Mouse (Mus musculus) retina, adult 2 months (tissue): ENCODE results near the gene Cldnd1.

Experiments used
- DNase-seq: peaks from one replicate; pipeline ENCODE4 v3.0.0-alpha.2; 2012; ENCODE audit warnings: low read depth, low spot score

Cldnd1 gene

DNA sequence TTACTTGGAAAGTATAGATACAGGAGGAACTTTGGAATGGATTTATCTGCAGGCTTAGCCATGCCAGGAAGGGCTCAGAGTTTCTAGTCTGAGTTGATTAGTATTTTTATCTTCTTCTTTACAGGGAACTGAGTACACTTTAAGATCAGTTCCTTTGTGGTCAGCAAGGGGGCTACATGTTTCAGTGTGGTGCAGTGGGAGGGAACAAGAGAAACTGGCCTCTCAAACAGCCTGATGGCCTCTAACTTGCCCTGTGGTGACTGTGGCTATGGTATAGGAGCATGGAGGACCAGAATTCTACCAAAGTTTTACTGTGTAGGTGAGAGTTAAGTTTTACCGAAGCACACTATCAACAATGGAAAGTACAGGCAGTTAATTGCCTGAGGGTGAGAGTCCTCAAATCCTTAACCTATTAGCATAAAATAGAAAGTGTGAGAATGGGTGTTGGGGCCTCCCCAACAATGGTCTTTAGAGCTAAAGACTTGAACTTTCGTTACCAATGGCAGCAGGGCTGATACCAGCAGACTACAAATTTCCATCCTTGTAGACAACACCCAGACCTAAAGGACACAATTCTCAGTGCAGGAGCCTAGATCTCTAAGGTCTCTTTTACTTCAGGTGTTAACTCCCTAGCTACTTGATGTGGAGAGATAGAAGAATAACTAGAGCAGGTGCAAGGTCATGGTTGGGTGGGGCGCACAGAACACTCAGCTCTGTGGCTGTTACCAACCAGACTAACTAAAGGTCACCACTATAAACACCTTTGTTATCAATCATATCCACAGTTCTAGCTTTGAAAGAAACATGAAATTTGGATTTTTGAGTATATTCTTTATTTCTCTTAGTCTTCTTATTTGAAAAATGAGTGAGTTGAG is 18.9 kb upstream of the Cldnd1 start:
- DNase-seq = no peak

DNA sequence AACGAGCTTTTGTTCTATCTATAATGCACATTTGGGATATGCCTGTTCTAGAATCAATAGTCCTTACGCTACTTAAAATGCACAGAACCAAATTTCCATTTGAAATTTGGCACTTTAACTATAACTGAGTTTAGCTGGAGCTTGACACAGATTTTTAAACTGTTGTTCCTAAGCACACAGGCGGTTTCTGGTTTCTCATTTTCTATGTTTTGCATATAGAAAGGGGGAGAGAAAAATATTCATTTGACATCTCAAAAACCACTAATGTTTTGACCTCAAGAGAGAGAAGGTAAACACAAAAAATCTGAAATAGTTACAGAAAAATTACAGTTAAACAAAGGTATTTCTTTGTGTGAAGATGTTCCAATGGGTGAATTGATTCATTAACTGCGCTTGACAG is 18.2 kb upstream of the Cldnd1 start:
- no peak for DNase-seq

DNA sequence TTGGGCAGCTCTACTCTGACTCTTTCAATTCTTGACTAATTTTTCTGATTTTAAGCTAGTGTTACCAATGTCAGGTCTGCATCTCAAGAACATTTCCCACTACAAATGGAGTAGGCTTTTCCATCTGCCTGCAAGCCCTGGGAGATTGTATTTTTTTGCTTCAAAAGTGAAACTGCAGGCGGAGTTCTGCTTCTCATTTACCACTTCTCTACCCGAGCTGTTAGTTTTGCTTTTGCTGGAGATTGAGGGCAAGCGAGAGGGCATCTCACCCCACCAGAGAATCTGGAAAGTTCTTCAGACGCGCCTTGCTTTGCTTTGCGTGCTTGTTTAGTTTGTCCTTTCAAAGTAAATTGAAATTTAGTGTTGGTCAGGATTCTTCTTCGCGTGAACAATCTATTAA is 15.5 kb upstream of the Cldnd1 start:
- DNase-seq = no peak

DNA sequence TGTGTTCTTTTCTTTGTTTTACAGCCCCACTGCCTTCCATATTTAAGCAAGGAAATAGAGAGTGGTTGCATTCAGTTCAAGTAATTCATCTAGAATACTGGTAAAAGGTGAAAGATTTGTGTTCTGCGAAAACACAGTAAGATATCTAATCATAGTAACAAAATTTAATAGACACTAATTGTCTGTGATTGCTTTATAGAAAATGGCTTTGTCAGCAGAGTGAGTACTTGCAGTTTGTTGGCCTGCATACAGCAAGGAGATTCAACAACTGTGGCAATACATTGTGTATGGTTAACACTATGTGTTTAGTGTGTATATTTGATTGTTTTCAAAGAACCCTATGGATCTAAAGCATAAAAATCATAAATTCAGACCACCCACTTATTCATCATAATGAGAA is 14.6 kb upstream of the Cldnd1 start:
- no peak for DNase-seq

DNA sequence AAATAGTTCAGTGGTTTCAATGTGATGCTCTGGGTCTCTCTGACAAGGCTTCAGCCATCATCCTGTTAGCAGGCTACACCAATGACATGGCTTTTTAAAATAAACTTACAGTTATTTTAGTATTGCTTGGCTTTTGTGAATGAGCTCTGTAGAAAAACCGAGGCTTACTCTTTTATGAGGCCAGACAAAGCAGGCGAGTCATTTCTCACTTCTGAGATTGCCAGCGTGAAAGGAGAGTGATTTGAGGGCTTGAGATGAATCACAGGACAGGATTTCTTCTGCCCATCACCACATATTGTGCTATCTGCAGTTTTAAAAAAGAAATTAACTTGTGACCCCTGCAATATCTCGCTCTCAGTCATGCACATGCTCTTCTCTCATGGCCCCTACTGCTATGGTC is 12.7 kb upstream of the Cldnd1 start:
- no peak for DNase-seq

DNA sequence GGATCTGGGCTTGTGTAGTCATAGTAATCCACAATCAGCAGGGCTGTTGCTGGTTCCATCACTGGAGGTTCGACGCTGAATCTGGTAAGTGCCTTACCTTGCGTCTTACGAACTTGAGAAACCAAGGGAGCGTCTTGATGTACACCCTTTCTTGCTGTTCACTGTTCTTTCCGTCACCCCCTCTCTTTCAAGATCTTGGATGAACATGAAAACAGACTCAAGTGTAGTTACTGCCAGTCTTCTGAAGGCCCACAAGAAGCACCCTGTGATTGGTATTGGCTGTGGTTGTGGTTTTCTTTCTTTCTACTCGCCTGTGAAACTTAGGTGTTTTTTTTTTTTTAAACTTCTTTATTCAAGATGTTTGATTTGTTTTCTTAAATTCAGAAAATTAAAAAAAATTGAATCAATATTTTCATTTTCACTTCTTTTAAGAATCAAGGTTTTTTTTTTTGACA is 9.0 kb upstream of the Cldnd1 start, which contains the start of gene Gpr15:
TSS of gene Gpr15 (minus strand) at position 405 of the 455 bp plus-strand sequence.
- DNase-seq = no peak

DNA sequence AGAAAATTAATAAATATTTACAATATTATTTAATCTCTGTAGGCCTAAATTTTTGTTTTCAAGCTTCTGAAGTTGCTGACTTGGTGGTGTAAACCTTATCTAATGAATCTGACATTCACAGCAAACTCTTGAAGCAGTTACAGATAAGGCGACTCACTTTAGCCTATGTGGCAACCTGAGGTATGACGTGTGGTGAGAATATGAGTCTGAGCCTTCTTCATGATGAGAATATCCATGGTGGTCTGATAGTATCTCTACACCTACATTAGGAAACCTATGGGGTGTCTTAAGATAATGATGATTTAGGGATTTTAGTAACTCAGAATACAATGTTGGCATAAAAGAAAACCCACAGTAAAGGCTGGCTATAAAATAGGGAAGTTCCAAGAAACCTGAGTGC is 5.4 kb upstream of the Cldnd1 start:
- no peak for DNase-seq

DNA sequence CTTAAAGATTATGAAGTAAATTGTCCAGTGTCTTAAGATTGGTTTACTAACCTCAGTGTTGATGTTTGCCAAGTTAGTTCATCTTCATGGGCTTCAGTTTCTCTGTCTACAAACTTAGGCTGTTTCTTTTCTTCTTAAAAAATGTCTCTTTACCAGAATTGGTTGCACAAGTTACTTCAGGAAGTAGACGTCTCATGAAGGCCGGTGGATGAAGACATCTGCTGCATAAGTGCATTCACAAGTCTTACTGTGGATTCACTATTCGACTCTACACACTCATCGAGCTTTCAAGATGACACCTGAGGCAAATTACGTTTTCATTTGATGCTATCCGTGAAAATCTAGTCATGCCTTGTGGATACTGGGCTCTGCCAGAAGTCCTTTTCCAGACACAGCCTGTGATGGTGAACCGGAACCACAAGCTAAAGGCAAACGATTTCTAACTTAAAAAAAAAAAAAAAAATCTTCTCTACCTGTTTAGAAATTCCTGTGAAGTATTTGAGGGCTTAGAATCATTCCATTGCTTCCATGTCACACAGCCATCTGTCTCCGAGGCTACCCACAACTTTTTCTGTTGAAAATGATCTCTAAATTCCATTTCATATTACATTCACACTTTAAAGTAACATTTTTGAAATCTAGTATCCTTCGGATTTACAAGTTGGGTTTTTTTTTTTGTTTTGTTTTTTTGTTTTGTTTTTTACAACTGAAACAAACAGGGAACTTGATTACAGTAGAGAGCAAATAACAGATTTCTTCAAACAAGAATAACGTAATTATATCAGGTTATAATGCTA is 832 bp upstream of the Cldnd1 start:
- DNase-seq = no peak

DNA sequence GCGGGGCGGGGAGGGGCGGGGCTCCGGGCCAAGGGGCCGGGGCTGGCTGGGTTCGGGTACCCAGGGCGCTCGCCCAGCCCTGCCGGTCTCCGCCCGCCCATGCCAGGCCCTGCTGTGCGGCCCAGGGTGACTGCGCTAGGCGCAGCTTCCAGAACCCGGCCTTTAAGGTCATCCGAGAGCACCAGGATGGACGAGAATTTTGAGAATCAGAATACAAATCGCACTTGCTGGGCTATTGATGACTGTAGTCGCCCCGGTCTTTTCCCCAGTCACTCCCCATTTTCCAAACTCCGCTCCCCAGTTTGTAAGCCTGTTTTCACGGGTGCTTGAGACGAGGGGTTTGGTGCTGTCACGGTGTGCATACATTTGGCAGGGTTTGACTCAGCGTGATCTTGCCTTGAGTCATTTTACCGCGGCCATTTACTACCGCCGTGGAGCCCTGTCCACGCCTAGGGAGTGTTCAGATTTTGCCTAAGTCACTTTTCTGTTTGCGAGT is 514 bp downstream of the Cldnd1 start:
- DNase-seq = no peak

DNA sequence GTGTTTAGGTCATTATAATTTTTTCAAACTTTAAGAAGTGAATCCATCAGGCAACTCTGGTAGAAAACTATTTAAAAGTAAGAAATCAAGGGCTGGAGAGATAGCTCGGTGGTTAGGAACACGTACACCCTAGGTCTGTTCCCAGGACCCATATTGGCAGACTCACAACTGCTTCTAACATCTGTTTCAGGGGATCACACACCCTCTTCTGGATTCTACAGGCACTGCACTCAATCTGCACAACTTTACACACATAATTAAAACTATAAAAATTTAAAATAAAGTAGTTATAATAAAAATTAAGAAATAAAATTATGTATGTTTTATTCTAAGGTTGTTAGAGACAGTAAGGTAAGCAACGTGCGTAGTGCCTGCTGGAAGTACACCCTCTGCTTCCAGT is 10.5 kb downstream of the Cldnd1 start:
- DNase-seq = no peak

DNA sequence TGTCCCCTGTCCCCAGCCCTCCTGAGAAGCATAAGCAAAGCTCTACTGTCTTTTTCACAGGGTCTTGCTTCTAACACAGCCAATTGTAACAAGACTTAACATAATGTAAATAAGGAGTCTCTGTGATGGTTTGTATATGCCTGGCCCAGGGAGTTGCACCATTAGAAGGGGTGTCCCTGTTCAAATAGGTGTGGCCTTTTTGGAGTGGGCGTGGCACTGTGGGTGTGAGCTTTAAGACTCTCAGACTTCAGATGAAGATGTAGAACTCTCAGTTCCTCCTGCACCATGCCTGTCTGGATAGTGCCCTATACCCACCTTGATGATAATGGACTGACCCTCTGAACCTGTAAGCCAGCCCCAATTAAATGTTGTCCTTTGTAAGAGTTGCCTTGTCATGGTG is 11.1 kb downstream of the Cldnd1 start:
- no peak for DNase-seq

DNA sequence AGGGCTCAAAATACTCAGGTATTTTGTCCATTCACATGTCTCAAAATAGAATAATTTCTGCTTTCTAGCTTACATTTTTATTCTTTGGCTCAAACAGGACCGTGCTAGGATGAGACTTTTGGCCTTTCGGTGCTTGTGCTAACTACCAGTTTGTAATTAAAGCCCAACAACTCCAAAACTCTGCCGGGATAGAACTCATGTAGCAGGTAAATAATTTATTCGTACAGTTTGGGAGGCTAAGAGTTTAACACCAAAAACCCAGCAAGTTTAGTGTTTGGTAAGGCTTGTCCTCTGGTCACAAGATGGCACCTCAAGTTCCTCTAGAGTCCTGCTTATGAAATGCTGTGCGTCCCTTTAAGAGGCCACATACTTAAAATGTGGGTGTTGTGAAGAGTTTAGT is 13.0 kb downstream of the Cldnd1 start:
- no peak for DNase-seq

DNA sequence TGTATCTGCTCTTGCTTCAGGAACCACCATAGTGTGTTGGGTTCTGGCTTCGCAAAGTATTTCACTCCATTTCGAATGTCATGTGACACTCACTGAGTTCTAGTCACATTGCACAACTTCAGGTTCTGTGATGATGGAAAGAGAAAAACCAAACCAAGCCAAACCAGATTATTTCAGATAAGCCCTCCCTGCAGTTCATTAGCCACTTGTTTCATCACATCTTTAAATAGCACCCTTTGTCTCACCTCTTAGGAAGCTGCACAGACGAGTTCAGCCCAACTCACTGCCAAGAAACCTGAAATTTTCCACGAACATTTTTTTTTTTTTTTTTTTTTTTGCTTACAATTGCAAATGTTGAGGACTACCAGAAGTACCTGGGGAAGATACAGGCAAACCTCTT is 19.0 kb downstream of the Cldnd1 start:
- no peak for DNase-seq

DNA sequence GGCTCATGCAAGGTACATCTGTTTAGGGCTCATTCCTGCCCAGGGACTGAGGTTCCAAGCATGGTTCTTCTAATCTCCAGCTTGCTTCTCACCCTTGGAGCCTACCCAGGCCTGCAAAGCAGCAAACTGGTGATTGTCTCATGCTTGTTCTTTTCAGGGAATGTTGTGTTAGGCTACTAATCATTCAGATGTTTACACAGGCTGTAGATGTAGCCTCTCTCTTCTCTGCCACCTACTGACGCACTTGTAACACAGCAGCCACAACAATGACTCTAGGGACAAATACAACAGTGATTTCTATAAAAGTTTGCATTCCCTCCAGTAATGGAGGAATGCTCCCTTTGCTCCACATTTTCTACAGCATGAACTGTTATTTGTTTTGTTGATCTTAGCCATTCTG is 23.6 kb downstream of the Cldnd1 start:
- no peak for DNase-seq

DNA sequence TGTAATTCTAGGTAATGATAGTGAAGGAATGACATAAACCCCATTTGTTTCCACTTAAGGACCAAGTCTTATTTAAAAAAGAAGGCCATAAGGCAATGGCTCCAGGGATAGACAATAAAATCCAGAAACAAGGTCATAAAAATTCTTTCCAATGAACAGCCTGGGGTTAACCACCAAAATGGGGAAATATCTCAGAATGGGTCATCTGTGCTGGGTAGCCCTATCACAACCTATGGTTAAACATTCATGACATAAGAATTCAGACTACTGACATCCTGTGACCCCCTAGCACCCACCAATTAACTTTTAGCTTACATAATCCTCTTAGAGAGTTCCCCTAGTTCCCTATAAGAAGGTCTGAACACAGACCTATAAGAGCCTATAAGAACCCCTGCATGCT is 28.5 kb downstream of the Cldnd1 start:
- DNase-seq = no peak

DNA sequence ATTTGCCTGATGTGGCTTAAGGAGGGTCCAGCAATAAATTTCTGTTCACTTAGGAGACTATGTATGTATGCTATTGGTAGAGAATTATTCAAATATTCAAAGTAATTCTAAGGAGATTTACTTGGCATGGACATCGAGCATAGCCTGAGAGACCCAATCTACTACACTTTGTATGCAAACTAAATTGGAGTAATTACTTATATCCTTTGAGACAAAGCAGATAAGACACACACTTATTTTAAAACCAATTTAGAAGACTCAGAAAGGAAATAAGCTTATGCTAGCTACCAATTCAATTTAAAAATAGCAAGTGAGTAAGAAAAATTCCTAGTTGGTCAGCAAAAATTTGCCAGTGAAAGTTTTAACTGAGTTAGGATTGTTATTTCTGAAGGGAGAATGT is 35.4 kb downstream of the Cldnd1 start, which contains the start of gene Olfr172:
TSS of gene Olfr172 (minus strand) at position 101 of the 400 bp plus-strand sequence.
- DNase-seq = no peak
